Mouse (Mus musculus) 416B (cell line): Measurements from ENCODE around the gene Opn4.
A peak's percentile ranks its signal among the peaks of the same experiment; 100 is the strongest.

Experiments used
- DNase-seq: peaks from one replicate; pipeline ENCODE4 v3.0.0; 2011; ENCODE audit warnings: low read depth

Opn4 gene

GRCm38 (mm10) chr14:34599941-34600340 is at the start of gene Opn4:
Gene Opn4, minus strand, starts transcription at chr14:34600142.
- DNase-seq = no peak

GRCm38 (mm10) chr14:34647870-34648475 is 48.0 kb upstream of the Opn4 start:
- peak; percentile 50 for DNase-seq

GRCm38 (mm10) chr14:34644140-34644539 is 44.2 kb upstream of the Opn4 start:
- no peak for DNase-seq

- no peak for DNase-seq
Measured at GRCm38 (mm10) chr14:34635721-34636120, 35.8 kb upstream of the Opn4 start.

- DNase-seq = no peak
Measured at GRCm38 (mm10) chr14:34635192-34635591, 35.2 kb upstream of the Opn4 start.

- DNase-seq = no peak
Measured at GRCm38 (mm10) chr14:34632722-34633448, 32.9 kb upstream of the Opn4 start.

- no peak for DNase-seq
Measured at GRCm38 (mm10) chr14:34626824-34627223, 26.9 kb upstream of the Opn4 start.

- DNase-seq = no peak
Measured at GRCm38 (mm10) chr14:34623531-34624210, 23.7 kb upstream of the Opn4 start.

- no peak for DNase-seq
Measured at GRCm38 (mm10) chr14:34623074-34623473, 23.1 kb upstream of the Opn4 start.

- peak; percentile 65 for DNase-seq
Measured at GRCm38 (mm10) chr14:34620611-34621376, 20.9 kb upstream of the Opn4 start.

GRCm38 (mm10) chr14:34618808-34619207 is 18.9 kb upstream of the Opn4 start:
- DNase-seq = peak; percentile 46

- peak; percentile 82 for DNase-seq
Measured at GRCm38 (mm10) chr14:34616821-34617220, 16.9 kb upstream of the Opn4 start.

GRCm38 (mm10) chr14:34615625-34616024 is 15.7 kb upstream of the Opn4 start:
- no peak for DNase-seq

- peak; percentile 12 for DNase-seq
Measured at GRCm38 (mm10) chr14:34615082-34615481, 15.1 kb upstream of the Opn4 start.

- DNase-seq = no peak
Measured at GRCm38 (mm10) chr14:34614551-34614950, 14.6 kb upstream of the Opn4 start.

- DNase-seq = no peak
Measured at GRCm38 (mm10) chr14:34613523-34613922, 13.6 kb upstream of the Opn4 start.

- peak; percentile 50 for DNase-seq
Measured at GRCm38 (mm10) chr14:34612222-34612621, 12.3 kb upstream of the Opn4 start.

- no peak for DNase-seq
Measured at GRCm38 (mm10) chr14:34611591-34611990, 11.6 kb upstream of the Opn4 start.

GRCm38 (mm10) chr14:34601910-34602309 is 2.0 kb upstream of the Opn4 start:
- DNase-seq = no peak

GRCm38 (mm10) chr14:34595596-34596255 is 4.2 kb downstream of the Opn4 start:
- DNase-seq = no peak

GRCm38 (mm10) chr14:34591741-34592535 is 8.0 kb downstream of the Opn4 start:
- no peak for DNase-seq
